Mouse (Mus musculus) brain, embryonic 14.5 days (tissue): ENCODE data around the gene Msx2. TPM values are rescaled to one million over a fixed set of nuclear protein-coding genes. Genes with fewer than 3 reads are reported as not detected.

Experiments used
- DNase-seq: peaks from one replicate; pipeline ENCODE4 v3.0.0-alpha.2; 2011; ENCODE audit warnings: low read depth
- CTCF ChIP-seq: fragments of 200-500 bp; IDR thresholded peaks from 2 replicates; pipeline ENCODE4 v1.5.1; 2012; ENCODE audit warnings: inconsistent platforms, mild to moderate bottlenecking, moderate library complexity, borderline replicate concordance; ENCODE audit not compliant: insufficient read depth, insufficient read length; ENCODE audit errors: extremely low read depth
- POLR2A ChIP-seq: fragments of 200-500 bp; IDR thresholded peaks from 2 replicates; pipeline ENCODE4 v1.6.1; 2012; ENCODE audit warnings: mild to moderate bottlenecking, inconsistent platforms, borderline replicate concordance; ENCODE audit not compliant: poor library complexity, insufficient read depth, insufficient read length, severe bottlenecking; ENCODE audit errors: extremely low read depth
- polyA plus RNA-seq: library from polyadenylated mRNA; depleted of rRNA; stranded (reverse); fragments of >200 nt; gene quantifications from 2 replicates; pipeline ENCODE4 v1.2.3, GENCODE M21; 2012; rRNA removed

Gene Msx2
- polyA plus RNA-seq, 1 experiment, result 2.5 TPM

DNA sequence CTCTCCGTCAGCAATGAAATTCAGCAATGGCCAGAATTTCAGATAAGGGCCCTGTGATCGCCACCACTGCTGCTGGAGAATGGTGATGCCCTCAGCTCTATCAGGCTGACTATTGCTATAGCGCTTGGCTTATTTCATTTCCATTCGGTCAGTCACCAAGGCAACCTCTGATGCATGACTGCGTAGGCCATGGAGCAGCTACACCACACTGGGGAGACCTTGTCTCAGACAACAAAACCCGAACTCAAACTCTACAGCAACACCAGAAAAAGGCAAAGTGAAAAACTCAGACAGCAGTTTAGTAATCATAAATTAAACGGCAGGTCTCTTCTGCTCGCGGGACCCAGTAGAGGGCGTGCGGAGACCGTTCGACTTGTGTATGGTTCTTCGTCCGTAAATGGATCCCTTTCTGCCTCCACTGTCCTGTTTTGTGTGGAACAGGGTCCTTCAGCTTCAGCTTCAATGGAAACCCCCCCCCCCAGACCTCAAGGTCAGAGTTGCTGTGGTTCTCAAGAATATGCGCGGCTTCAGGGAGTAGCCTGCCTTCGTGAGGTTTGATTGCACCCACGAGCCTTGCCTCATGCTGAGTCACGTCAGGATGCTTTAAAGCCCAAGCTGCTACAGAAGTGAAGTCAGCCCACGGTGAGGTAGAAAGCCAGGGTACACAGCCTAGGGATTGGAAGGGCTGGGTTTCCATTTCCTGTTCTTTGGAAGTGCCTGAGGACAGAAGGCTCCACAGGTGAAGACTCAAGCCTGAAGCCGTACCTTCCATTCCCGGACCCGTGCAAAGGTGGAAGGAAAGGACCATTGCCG is 30.5 kb downstream of the Msx2 start:
- DNase-seq, result peak; percentile 81
- TF ChIP-seq CTCF, result peak; percentile 85
- TF ChIP-seq POLR2A, result no peak

DNA sequence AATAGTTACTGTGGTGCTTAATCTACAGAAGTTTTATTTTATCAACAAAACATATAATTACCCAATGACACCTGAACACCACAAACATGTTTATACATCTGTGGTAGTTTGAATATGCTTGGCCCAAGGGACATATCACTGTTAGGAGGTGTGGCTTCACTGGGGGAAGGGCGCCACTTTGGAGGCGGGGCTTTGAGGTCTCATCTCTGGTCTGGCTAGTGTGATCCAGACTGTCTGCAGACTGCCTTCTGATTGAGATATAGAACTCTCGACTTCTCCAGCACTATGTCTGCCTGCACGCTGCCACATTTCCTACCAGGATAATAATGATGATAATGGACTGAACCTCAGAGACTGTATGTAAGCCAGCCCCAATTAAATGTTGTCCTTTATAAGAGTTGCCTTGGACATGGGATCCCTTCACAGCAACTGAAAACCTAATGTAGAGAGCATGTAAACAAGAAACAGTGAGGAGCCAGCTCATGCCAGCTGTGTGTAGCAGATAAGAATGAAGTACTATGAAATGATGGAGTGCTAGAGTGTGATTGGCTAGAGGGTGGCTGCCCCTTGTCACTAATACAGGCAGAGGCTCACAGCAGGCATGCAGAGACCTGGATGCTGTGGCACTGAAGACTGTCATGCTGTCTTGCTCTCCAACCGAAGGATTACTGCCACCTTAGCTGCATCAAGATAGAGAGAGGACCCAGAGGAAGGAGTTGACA is 31.4 kb downstream of the Msx2 start:
- TF ChIP-seq CTCF, result no peak
- TF ChIP-seq POLR2A, result no peak
- DNase-seq, result no peak

DNA sequence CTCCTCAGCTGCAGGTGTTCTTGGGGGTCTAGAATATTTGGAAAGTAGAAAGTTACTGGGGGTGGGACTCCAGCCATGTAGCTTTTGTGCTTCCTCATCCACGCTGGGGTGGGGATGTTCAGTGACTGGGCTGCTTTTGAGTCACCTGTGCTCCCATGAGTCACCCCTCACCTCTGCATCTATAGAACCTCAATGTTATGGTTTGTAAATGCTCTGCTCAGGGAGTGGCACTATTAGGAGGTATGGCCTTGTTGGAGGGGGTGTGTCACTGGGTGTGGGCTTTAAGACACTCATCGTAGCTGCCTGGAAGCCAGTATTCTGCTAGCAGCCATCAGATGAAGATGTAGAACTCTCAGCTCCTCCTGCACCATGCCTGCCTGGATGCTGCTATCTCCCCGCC is 32.9 kb downstream of the Msx2 start:
- TF ChIP-seq CTCF (no peak), POLR2A (no peak)
- no peak for DNase-seq

DNA sequence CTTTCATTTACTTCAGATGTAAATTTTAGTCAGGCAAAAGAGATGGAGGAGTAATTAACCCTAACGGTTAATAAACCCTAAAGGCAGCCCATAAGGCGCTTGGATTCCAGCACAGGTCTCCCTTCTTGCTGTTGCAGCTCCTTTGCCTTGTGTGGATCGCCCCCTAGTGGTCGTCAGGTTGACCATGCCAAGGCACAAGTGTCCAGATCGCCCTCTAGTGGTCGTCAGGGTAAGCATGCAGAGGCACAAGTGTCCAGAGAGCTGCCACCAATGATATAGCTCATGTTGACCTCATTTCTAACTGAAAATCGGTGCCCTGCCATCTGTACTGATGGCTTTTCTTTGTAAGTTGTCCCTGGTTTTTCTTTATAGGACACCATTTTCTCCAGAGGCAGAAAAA is 46.4 kb downstream of the Msx2 start:
- DNase-seq, result peak; percentile 92
- TF ChIP-seq POLR2A (no peak), CTCF (peak; percentile 100)

DNA sequence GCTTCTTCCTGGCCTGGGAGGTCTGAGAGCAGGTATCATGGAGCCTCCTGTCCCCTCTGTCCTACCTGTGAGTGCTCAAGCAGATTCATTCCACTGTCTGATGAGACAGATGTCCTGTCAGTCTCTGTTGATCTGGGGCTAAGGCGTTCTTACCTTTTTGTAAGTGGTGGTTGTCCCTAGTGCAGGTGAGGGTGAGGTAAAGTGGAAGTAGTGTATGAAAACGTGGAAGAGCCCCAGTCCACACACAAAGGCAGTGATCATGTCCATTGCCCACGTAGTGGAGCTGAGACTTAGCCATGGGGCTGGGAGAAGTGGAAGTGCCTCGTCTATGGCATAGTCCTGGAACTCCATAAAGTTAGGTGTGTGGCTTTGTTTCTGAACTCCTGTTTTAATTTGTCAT is 51.7 kb downstream of the Msx2 start:
- no peak for TF ChIP-seq POLR2A
- TF ChIP-seq CTCF, result no peak
- DNase-seq, result no peak

DNA sequence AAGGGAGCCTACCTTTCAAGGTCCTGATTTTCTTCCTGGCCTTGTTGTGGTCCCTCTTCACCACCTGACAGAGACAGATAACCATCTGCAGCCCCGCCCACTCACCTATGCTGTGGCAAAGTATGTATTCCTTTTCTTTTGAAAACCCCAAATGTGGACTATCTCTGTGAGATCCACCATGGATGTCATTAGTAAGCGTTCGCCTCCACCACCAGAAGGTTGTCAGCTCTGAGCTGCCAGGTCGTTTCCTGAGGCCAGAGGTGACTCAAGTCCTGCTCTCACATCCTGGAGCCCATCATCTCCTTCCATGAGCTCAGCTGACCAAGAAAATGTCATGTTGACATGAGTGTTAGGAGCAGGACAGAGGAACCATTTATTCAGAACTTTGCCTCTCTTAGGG is 52.1 kb downstream of the Msx2 start:
- TF ChIP-seq POLR2A, result no peak
- TF ChIP-seq CTCF, result no peak
- DNase-seq, result no peak

DNA sequence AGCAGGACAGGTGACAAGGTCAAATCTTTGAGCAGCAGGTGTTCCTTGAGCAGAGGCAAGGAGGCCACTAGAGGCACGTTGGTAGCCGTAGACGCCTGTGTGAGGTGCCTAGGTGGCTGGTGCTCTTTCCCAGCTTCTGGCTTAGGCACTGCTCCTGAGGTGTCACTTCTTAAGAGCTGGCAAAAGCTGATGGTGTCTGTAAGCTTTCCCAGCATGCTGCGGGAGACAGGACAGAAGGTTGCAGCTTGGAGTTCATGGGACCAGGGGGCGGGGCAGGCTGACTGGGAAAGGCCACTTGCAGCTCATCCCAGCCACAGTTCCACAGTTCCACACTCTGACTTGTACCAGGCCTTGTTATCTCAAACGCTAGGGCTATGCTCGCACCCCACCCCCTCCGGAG is 53.2 kb downstream of the Msx2 start:
- no peak for DNase-seq
- TF ChIP-seq POLR2A (no peak), CTCF (no peak)

DNA sequence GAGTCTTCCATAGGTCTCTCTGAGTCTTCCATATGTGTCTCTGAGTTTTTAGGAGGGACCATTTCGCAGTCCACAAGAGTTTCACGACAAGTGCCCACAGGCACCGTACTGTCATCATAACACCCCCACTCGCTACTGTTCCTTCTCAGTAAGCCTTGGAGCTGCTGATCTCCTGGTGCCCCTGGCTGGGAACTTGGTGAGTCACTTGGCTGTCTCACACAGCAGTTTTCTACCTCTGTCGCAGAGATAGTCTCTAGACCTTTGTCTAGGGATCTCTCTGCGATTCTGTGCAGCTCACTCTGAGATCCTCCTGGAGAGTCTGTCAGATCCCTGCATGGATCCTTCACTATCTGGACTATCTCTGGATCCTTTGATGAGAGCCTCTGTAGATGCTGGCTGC is 55.2 kb downstream of the Msx2 start:
- TF ChIP-seq CTCF (no peak), POLR2A (no peak)
- DNase-seq, result no peak

Other genes starting within 250 kb of the Msx2 start
- 6.4 and 7.4 TPM in 2 replicates for gene Ror2, start 186.9 kb downstream of the Msx2 start, polyA plus RNA-seq
- gene Sptlc1, start 95.7 kb downstream of the Msx2 start, polyA plus RNA-seq, result 24.1 and 26.7 TPM in 2 replicates